Mouse (Mus musculus): ENCODE measurements around the gene Dock10.

DNA sequence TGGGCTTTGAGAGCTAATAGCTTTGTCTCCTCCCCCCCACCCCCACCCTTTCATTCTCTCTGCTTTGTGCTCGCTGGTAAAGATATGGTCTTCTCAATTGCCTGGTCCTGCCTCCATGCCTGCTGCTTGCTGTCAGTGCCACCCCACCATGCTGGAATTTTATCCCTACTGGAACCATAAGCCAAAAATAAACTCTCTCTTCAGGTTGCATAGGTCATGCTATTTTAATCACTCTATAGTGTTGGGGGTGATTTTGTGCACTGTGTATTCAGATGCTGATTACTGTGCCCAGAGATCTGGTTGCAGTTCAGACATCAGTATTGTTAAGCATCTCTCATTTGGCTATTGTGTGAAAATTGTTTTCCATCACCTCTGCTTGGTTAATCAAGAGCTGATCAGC, 18.9 kb downstream of the Dock10 start:
- no peak for TF ChIP-seq CTCF (IDR thresholded peaks at IDR 0.05; ENCODE audit: borderline replicate concordance, insufficient read depth, low read length)
- no peak for TF ChIP-seq POLR2A (IDR thresholded peaks at IDR 0.05; ENCODE audit: low read depth, low read length)

Data from embryonic fibroblast, embryonic 13.5 days (primary cell).